Mouse (Mus musculus) C3H10T1/2 (cell line): ENCODE data around the gene Mettl22. TPM values are rescaled to one million over a fixed set of nuclear protein-coding genes. Genes with fewer than 3 reads are reported as not detected.

Experiments
- polyA plus RNA-seq, 2 experiments: library from polyadenylated mRNA; unstranded; fragments of >200 nt; fragmentation: generic; extraction: Trizol; gene quantifications; one replicate each; pipeline ENCODE4 v1.2.1; 2012; ENCODE audit warnings: missing spikeins in 2 of 2

Gene Mettl22
- polyA plus RNA-seq: 1 to 10 TPM; 4.6 to 7.3 TPM

GRCm38 (mm10) chr16:8470603-8471481, at the start of gene Mettl22:
TSS of gene Mettl22 (plus strand) at chr16:8470788.

GRCm38 (mm10) chr16:8424971-8425330, 45.6 kb upstream of the Mettl22 start, which contains the start of gene Tmem114:
TSS of gene Tmem114 (minus strand) at chr16:8425136.

GRCm38 (mm10) chr16:8513236-8513906, 42.8 kb downstream of the Mettl22 start, which contains the start of gene Abat:
TSS of gene Abat (plus strand) at chr16:8513429.

Other genes starting within 250 kb of the Mettl22 start
- gene Tmem114, start 45.7 kb upstream of the Mettl22 start, polyA plus RNA-seq: not detected
- gene Abat, start 42.6 kb downstream of the Mettl22 start, polyA plus RNA-seq: under 1 TPM; under 0.01 to 0.60 TPM
- gene Pmm2, start 166.9 kb downstream of the Mettl22 start, polyA plus RNA-seq: 10 to 100 TPM; 36.4 to 39.2 TPM
- gene Tmem186, start 166.9 kb downstream of the Mettl22 start, polyA plus RNA-seq: 1 to 10 TPM; 1.6 to 7.5 TPM
- 10 to 100 TPM; 45.9 to 90.7 TPM for gene Carhsp1, start 201.4 kb downstream of the Mettl22 start, polyA plus RNA-seq
- gene Gm5767, start 210.0 kb downstream of the Mettl22 start, polyA plus RNA-seq: under 1 TPM; 0.20 to 0.41 TPM